Mouse (Mus musculus) adipocyte (in vitro differentiated cells): ENCODE data around the gene Gm10271.
A peak's percentile ranks its signal among the peaks of the same experiment; 100 is the strongest.

Source experiments
- DNase-seq: peaks from one replicate; pipeline ENCODE4 v3.0.0-alpha.2; 2016; ENCODE audit warnings: low spot score

Gene Gm10271

DNA sequence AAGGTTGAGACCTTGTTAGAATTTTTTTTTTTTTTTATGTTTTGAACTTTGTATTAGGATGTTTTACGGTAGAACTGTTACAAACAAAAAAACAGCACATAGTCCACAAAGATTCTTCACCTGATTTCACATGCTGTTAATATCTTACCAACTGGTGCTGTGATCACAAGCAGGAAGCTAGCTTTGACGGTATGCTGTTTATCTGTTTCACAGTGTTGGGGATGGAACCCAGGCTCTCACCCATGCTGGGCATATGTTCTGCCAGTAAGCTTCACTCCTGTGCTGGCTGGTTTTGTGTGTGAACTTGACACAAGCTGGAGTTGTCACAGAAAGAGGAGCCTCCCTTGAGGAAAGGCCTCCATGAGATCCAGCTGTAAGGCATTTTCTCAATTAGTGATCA, 5.4 kb upstream of the Gm10271 start:
- DNase-seq = no peak

DNA sequence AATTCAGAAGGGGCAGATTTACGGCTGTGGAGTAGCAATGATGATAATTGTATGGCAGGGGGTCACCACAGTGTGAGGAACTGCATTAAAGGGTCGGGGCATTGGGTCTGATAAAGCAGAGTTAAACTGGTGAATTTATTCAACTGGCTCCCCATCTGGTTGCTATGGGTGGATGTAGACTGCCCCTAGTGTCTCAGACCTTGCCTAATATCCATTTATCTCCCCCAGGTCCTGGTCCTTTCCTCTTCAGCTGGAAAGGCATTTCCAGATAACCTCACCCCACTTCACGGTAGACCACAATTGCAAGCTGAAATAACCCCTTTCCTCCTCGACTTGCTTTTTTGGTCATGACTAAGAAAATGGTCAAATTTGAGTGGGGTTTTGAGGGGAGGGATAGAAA, 5.0 kb upstream of the Gm10271 start:
- no peak for DNase-seq

GRCm38 (mm10) chr10:116968741-116969140, 3.7 kb downstream of the Gm10271 start:
- no peak for DNase-seq

- DNase-seq = no peak
Measured at GRCm38 (mm10) chr10:116966065-116966464, 6.3 kb downstream of the Gm10271 start.

GRCm38 (mm10) chr10:116965297-116965696, 7.1 kb downstream of the Gm10271 start:
- no peak for DNase-seq

DNA sequence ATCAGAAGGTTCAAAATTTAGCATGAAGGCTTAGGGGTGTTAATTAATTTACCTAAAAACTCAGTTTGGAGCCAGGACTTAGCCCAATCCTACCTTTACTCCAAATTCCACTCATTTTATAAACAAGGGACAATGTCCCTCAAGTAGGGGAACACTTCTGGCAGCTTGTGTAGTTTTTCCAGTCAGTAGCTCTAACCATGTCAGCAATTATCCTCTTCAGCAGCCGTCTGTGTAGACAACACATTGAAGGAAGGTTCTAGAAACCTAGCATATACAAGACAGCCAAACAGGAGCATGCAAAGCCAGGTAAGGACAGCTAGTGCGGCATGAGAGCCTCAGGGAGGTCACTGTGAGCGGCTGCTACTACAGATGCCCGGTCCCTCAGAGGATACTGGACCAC, 7.8 kb downstream of the Gm10271 start:
- DNase-seq = no peak

DNA sequence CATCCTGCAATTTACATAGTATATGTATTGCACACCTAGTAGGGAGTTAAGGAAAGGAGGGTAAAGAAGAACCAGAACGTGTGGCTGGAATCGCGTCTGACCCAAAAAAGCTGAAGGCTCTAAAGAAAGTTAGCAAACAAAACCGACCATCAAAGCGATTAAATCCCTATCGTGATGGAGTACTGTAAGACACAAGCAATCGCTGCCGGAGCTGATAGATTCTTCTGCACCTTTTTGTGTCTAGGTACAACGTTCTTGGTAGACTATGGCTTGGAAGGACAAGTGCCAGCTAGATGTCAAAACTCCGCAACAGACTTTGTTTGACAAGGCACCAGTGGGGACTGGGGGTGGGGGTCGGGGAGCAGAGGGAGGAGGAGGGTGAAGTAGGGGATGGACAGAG, 8.3 kb downstream of the Gm10271 start:
- DNase-seq = no peak

GRCm38 (mm10) chr10:116962803-116963202, 9.6 kb downstream of the Gm10271 start:
- no peak for DNase-seq

- no peak for DNase-seq
Measured at GRCm38 (mm10) chr10:116962152-116962551, 10.3 kb downstream of the Gm10271 start.

GRCm38 (mm10) chr10:116957867-116958551, 14.4 kb downstream of the Gm10271 start:
- no peak for DNase-seq

DNA sequence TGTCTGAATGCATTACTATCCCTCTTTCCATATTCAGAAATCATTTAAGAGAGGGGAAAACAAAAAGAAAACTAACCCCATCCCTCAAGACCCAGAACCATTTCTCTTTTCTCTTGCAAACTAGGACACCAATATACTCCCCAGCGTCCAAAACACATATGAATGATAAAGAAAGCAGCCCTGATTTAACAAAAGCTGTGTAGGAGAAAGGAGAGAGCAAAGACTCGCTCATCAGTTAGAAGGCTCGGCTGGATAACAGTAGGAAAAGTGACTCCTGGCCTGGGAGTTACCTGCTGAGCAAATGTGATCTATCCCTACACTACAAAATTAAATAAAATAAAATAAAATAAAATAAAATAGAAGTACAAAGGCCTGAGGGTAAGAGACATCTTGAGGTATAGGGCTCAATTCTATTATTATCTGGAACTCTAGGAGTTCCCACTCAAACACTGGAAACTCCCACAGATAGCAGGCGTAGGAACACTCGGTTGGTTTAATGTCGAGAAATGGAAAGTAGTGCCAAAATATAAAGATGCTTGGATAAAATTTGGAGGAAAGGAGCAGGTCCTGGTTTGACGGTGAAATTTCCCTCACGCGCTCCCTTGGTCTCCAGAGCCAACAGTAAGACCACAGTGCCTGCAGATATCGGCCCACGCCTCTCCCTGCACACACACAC, 15.8 kb downstream of the Gm10271 start:
- no peak for DNase-seq

DNA sequence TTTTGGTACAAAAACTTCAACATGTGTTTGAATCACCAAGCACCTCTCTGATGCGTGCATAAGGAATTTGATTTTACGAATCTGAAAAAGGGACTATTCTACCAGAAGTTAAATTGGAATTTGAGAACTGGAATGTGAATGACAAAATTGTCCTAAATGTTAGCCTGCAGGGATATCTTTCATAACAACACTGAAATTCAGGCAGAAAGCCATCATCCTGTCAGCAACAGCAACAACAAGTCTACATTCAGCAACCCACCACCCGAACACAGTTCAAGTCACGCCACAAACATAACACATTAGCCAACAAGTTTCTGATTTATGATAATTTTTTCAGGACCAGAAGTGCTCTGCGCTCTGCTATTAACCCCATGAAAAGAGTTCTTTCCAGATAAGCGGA, 17.2 kb downstream of the Gm10271 start:
- peak; percentile 76 for DNase-seq

- DNase-seq = no peak
Measured at GRCm38 (mm10) chr10:116950886-116951285, 21.5 kb downstream of the Gm10271 start.

DNA sequence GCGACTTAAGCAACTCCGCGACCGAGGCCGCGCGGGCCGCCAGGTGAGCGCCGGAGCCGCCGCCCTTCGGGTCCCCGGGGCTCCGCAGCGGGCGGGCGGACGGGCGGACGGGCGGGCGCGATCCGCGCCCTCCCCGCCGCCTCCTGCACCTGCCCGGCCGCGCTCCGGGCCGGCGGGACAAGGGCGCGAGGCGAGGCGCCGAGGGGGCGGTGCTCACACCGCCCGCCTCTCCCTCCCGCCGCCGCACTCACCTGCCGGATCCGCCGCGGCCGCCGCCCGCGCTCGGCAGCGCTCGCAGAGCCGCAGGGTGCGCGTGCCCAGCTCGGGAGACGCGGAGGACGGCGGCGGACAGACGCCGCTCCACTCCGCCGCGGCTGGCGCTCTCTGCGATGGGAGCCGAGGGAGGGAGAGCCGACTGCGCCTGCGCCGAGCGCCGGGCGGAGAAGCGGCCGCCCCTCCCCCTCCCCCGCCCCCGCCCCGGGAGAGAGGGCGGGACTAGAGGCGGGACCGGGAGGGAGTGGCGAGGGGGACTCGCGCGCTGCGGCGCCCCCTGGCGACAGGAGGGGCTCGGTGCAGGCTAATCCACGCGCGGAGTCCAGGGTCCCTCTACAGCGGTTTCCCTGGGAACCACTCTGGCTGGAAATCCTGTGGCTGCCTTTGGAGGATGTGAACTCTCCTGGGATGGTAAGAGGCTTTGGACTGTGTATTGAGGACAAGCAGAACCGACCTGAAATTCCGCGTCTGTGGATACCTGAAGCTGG, 22.2 kb downstream of the Gm10271 start, which contains the start of gene Rab3ip:
Gene Rab3ip (minus strand): TSS at position 761 of the 761 bp plus-strand sequence.
- peak; percentile 89 for DNase-seq

GRCm38 (mm10) chr10:116949111-116950008, 23.0 kb downstream of the Gm10271 start:
- DNase-seq = peak; percentile 31

DNA sequence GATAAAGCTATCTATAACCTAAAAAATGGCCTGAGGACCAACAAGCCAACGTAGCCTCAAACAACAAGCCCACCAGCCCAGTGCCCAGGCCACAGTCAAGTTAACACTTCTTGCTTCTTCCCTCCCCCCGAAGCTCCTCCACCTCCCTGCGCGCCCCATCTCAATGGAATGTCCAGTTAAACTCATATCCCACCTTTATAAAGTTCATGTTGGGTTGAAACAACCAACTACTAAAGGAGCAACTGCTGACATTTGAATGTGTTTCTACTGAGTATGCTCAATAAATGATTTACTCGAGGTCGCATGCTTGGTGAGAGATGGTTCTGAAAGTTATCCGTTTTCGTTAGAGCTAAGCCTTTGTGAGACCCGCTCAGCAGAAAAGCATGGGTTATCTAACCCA, 24.0 kb downstream of the Gm10271 start:
- no peak for DNase-seq

DNA sequence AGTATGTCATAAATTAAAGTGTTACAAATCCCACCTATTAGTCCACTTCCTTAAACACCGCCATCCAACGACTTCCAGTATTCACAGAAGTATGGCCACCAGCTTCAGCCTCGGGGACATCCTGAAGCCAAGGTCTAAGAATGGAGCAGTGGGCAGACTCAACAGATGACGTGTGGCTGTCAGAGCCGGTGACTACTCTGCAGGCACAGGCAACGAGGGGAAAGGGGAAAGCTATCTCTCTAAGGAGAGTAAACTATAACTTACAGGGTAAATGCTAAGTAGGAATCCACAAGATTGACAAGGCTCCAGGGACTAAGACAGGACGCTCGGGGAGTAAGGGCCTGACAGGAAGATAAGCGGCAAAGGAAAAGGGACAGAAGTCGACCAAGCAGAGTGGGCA, 27.5 kb downstream of the Gm10271 start:
- DNase-seq = peak; percentile 40

DNA sequence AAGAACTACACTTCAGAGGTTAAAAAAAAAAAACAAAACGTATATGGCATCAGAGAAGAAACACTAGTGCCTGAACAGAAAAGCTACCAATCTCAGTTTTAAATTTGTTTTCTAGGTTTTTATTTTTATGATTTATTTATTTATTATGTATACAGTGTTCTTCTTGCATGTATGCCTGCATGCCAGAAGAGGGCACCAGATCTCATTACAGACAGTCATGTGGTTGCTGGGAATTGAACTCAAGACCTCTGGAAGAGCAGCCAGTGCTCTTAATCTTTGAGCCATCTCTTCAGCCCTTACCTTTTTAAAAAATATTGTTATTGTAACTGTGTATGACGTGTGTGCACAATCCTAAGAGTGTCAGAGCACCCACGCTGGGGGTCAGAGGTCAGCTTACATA, 28.3 kb downstream of the Gm10271 start:
- no peak for DNase-seq

DNA sequence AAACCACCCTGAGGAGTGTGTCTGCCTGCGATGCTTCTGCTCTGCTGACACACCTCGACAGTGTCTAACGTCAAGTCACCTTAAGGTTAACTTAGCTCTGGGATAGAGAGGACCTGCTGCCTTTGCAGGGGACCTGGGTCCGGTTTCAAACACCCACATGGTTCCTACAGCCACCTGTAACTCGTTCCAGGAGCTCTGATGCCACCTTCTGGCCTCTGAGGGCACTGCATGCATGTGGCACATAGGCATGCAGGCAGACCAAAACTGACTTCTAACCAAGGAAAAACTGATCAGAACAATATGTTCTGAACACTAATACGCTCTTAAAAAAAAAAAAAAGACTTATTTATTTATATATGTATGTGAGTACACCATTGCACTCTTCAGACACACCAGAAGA, 29.4 kb downstream of the Gm10271 start:
- no peak for DNase-seq

- DNase-seq = no peak
Measured at GRCm38 (mm10) chr10:116935028-116935427, 37.4 kb downstream of the Gm10271 start.

GRCm38 (mm10) chr10:116933794-116934193, 38.6 kb downstream of the Gm10271 start:
- DNase-seq = no peak

DNA sequence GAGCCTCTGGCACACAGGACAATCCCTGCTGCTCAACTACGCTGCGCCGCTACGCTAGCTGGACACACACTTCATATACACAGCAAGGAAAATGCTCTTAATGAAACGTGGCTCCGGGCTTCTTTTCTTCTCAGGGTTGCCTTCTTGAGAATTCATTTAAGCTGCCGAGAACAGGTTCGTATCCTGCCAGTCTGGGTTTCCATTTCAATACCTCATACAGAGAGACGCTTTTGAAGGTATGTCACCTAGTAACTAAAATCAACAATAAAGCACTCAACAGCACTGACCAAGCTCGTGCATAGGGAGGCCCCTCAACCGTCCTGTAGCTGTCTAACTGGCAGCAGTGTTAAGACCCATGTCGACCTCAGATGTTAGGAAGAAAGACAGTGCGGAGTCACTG, 40.0 kb downstream of the Gm10271 start:
- DNase-seq = no peak
